Mouse (Mus musculus) bone marrow, adult 2 months (tissue): ENCODE results near the gene Eipr1. TPM values are rescaled to one million over a fixed set of nuclear protein-coding genes. Genes with fewer than 3 reads are reported as not detected.

Experiments
- H3K27ac ChIP-seq: fragments of 200-500 bp; 2 replicates; pipeline ENCODE4 v1.5.1; 2012; ENCODE audit warnings: low read depth, mild to moderate bottlenecking, control low read depth, inconsistent platforms, low read length; ENCODE audit not compliant: control insufficient read depth, poor library complexity, insufficient read depth
- H3K4me1 ChIP-seq: fragments of 200-500 bp; 2 replicates; pipeline ENCODE4 v1.6.1; 2011; ENCODE audit warnings: low read length; ENCODE audit not compliant: control insufficient read depth, insufficient read depth
- H3K4me3 ChIP-seq: fragments of 200-500 bp; replicated peaks from 2 replicates; pipeline ENCODE3; 2011; ENCODE audit warnings: mild to moderate bottlenecking, low read depth, low read length, control low read depth; ENCODE audit not compliant: control insufficient read depth
- CTCF ChIP-seq: fragments of 200-500 bp; IDR thresholded peaks from 2 replicates; pipeline ENCODE4 v1.5.1; 2011; ENCODE audit warnings: low read length, control low read depth; ENCODE audit not compliant: control insufficient read depth, insufficient read depth
- POLR2A ChIP-seq: fragments of 200-500 bp; IDR thresholded peaks from 2 replicates; pipeline ENCODE4 v1.6.1; 2011; ENCODE audit warnings: low read depth, mild to moderate bottlenecking, control low read depth, low read length, borderline replicate concordance; ENCODE audit not compliant: control insufficient read depth
- WGBS: fragments of 180-500 bp; shearing (Covaris S2); methylation state at CpG from one replicate; pipeline ENCODE4 v1.1.7; 2018; 5-methylcytosine and 5-hydroxymethylcytosine counted together
- polyA plus RNA-seq: library from polyadenylated mRNA; stranded (reverse); fragments of >200 nt; gene quantifications from 2 replicates; pipeline ENCODE4 v1.2.4, GENCODE M21; 2011; ENCODE audit warnings: low replicate concordance; ENCODE audit not compliant: missing spikeins, insufficient read depth, insufficient read length

Gene Eipr1
- polyA plus RNA-seq, 1 experiment = 21.0 TPM

DNA sequence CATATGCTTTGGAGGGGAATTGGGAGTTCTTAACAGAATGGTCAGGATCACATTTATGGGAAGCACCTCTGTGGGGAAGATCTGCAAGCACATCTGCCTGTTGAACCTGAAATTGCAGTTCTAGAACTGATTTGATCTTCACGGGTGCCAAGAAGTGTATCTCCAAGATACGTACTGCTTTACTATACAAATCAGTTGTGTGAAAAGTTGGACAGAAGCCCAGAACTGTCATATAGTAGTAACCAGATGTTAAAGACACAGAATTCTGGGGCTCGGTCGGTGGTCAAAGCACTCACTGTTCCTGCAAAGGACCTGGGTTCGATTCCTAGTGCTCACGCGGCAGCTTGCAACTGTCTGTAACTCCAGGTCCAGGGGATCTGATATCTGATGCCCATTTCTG lies 87.4 kb downstream of the Eipr1 start:
- 76% methylated on average over 7 of the region's 7 CpGs for WGBS
- H3K4me3 ChIP-seq = no peak overlapping the region
- TF ChIP-seq POLR2A = no peak
- TF ChIP-seq CTCF = no peak
- no peak overlapping the region for H3K27ac ChIP-seq
- no peaks in the 10 kb centered on the region for H3K4me1 ChIP-seq

DNA sequence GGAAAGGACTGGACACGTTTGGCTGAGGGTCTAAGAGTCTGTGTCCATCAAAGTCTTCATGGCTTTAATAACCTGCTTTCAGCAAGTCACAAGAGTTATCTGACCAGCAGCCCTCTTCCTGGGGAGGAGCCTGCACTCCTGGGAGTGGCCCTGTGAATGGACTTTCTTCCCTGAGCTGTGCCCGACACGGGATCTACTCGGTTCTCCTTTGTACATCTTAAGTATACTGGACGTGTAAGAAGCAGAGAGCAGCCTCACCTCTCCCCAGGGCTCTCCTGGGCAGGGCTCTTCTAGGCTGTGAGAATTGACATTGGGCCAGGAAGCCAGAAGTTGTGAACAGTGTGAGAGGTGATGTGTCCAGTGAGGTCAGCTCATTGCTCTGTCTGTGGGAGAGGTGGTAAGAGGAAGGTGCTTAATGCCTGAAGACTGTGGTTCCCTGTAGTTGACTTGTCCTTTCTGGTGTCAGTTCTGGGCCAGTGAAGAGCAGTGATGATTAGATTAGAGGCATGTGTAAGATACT lies 89.6 kb downstream of the Eipr1 start:
- TF ChIP-seq CTCF = no peak
- no peak for TF ChIP-seq POLR2A
- Histone ChIP-seq H3K27ac (no peak overlapping the region), H3K4me3 (no peak overlapping the region), H3K4me1 (no peaks in the 10 kb centered on the region)
- 85% methylated on average over 5 of the region's 5 CpGs for WGBS

DNA sequence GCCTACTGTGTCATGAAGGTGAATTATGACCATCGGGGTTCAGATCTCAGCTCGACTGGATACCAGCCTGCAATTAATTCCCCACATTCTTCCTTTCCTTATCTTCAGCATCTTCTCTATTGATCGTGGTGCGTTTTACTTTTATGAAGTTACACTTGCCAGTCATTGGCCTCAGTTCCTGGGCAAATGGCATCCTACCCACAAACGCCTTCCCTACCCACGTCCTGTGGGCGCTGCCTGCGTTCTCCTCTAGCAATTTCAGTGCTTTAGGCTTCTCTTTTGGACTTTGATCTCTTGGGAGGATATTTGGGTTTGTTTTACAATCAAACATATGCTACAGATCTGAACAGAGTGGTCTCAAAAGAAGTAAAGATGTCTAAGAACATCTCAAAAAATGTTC lies 94.2 kb downstream of the Eipr1 start:
- no peak overlapping the region for H3K27ac ChIP-seq
- no peak for TF ChIP-seq CTCF
- TF ChIP-seq POLR2A = no peak
- H3K4me3 ChIP-seq = no peak overlapping the region
- H3K4me1 ChIP-seq = no peaks in the 10 kb centered on the region
- 69% methylated on average over 8 of the region's 8 CpGs for WGBS

GRCm38 (mm10) chr12:28847401-28847800 lies 95.8 kb downstream of the Eipr1 start:
- Histone ChIP-seq H3K4me1 (no peaks in the 10 kb centered on the region), H3K27ac (no peak overlapping the region), H3K4me3 (no peak overlapping the region)
- 67% methylated on average over 6 of the region's 6 CpGs for WGBS
- TF ChIP-seq POLR2A (no peak), CTCF (no peak)

GRCm38 (mm10) chr12:28848726-28849612 lies 97.4 kb downstream of the Eipr1 start:
- TF ChIP-seq CTCF (no peak), POLR2A (no peak)
- Histone ChIP-seq H3K27ac (no peak overlapping the region), H3K4me3 (no peak overlapping the region), H3K4me1 (no peaks in the 10 kb centered on the region)
- WGBS = 90% methylated on average over 18 of the region's 18 CpGs

- Histone ChIP-seq H3K4me1 (no peaks in the 10 kb centered on the region), H3K27ac (no peak overlapping the region), H3K4me3 (no peak overlapping the region)
- TF ChIP-seq CTCF (no peak), POLR2A (no peak)
- 88% methylated on average over 11 of the region's 11 CpGs for WGBS
These were observed 108.1 kb downstream of the Eipr1 start for GRCm38 (mm10) chr12:28859495-28860263.

DNA sequence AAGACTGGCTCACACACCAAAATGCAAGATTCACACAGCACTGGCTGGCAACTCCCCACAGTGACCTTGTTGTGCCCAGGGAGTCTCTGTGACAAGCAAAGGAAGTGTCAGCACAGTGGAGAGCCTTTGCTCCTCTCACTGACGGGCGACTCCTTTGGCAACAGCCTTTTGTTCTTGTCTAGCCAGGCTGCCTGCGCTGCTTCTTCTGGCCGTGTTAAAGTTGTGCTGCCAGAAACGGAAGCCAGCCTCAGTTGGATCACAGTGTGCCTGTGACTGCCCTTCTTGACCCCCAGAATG lies 108.6 kb downstream of the Eipr1 start:
- WGBS = 86% methylated on average over 5 of the region's 5 CpGs
- no peak for TF ChIP-seq CTCF
- no peak for TF ChIP-seq POLR2A
- Histone ChIP-seq H3K27ac (no peak overlapping the region), H3K4me1 (no peaks in the 10 kb centered on the region), H3K4me3 (no peak overlapping the region)

- Histone ChIP-seq H3K4me1 (no peaks in the 10 kb centered on the region), H3K27ac (no peak overlapping the region), H3K4me3 (no peak overlapping the region)
- WGBS = 91% methylated on average over 12 of the region's 12 CpGs
- no peak for TF ChIP-seq POLR2A
- TF ChIP-seq CTCF = no peak
These were observed 111.7 kb downstream of the Eipr1 start for GRCm38 (mm10) chr12:28863260-28863659.

GRCm38 (mm10) chr12:28866121-28866520 lies 114.5 kb downstream of the Eipr1 start:
- TF ChIP-seq CTCF (no peak), POLR2A (no peak)
- no peaks in the 10 kb centered on the region for H3K4me1 ChIP-seq
- WGBS = 93% methylated on average over 1 of the region's 1 CpGs
- no peak overlapping the region for H3K27ac ChIP-seq
- no peak overlapping the region for H3K4me3 ChIP-seq
